Mouse (Mus musculus) right cerebral cortex, postnatal 25 days (tissue): ENCODE results near the gene Ppfibp2.

ENCODE experiments used
- DNase-seq: peaks from one replicate; pipeline ENCODE4 v3.0.0; 2022

Gene Ppfibp2

DNA sequence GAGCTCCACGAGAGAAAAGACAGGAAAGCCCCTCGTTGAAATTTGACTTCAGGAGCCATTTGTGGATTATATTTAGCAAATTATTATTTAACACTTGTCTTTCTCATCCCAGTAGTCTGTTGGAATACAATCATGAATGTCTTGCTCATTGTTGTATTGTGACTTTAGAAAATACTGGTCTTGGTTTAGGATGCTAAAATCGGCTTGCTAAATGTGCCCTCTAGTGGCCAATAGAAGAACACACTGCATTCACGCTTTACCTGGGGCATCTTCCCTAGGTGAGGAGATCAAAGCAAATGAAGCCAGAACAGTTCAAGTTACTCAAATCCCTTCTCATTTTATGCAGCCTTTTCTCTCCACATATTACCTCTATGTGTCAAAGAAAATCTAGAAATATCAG, 184.6 kb downstream of the Ppfibp2 start:
- DNase-seq, result no peak

DNA sequence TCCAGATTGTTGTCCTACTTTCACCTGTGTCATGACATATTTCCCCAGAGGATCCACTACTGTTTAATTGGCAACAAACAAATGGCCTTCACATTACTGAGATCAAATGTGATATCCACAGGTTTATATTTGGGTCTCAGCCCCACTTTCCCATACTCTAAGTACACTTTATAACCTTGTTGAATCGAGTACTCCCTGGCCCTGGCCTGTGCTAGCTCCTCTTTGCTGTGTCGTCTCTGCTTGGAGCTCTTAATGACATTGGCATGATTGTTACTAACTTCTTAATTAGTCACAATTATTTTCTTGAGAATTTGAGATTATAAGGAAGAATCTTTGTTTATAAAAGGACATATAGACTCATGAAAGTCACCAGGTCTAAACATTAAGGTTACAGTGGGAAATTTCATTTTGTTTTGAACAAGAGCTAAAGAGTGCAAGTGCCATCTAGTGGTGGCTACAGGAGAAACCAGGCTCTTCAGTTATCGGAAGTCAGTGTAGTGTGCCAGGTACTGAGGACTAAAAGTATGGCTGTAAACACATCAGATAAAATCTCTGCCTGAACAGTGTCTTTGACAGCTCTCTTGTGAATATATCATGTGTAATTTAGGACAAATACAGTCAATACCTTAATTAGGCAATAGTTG, 193.1 kb downstream of the Ppfibp2 start:
- DNase-seq, result no peak

DNA sequence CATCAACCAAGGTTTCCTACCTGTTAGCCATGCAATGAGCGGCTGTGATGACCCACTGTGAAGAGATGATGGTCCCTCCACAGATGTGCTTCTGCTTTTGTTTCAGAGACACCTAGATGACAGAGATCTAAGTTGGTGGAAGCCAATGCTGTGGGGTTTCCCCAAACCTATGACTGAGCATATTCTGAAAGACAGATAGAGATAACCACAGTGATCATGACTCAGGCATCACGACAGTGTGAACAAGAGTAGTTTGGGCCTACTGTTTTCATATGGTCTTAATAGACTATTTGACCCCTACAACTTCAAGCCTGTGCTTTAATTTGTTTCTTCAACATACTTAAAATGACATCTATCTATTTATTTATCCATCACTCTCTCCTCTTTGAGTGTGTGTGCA, 201.5 kb downstream of the Ppfibp2 start:
- no peak for DNase-seq
